Mouse (Mus musculus): Measurements from ENCODE around the gene Ccn1. TPM values are rescaled to one million over a fixed set of nuclear protein-coding genes. Genes with fewer than 3 reads are reported as not detected.

Ccn1 gene
- total RNA-seq, 1 experiment = 191 TPM

DNA sequence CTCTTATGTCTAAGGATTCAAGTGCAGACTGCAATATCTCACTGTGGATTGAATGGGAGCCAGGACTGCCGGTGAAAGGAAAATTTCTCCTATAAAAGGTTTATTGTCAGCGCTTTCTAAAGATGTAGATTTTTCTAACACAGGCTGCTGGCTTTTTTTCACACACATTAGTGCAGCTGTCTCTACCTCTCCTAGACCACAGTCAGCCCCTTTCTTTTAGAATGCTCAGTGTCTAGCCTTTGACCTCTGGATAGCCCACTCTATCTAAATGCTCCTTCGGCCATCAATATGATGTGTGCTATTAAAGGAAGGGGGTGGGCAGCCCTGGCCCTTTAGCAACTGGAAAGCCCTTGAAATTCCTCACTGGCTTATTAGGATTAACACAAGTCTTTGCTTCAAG is 3.8 kb downstream of the Ccn1 start:
- in situ Hi-C loops (cut with MboI; ENCODE audit: low sequenced_read_pairs in 2 of 2, unreplicated experiment in 2 of 2) = no loop called here
- no peak overlapping the region for H3K27ac ChIP-seq (ENCODE audit: insufficient read depth, low read depth, low read length, poor library complexity, severe bottlenecking)

DNA sequence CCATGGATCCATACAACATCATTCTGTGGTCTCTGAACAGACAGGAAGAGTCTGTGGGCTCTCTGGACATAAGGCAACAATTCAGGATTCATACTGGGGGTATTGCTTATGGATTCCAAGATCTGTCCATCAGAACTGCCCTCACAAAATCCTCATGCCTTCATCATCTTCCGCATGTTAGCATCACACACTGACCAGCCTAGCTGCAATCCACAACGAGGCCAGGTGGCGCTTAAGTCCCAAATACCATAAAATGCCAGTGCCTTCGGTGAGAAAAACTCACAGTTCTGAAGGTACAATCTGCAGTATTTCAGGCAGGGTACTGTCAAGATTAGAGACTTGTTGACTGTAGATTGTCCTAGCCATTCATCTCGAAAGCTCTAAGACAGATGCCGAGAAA is 4.3 kb downstream of the Ccn1 start:
- DNase-seq (ENCODE audit: low read depth, low spot score) = no peak
- H3K9ac ChIP-seq (ENCODE audit: insufficient read depth, low read depth, low read length, poor library complexity, severe bottlenecking) = no peak overlapping the region
- in situ Hi-C loops (cut with MboI; ENCODE audit: low sequenced_read_pairs in 2 of 2, unreplicated experiment in 2 of 2) = no loop called here
- H3K36me3 ChIP-seq (ENCODE audit: control insufficient read depth, insufficient read depth, low read length, poor library complexity, severe bottlenecking) = peaks cover 10% of the 10 kb centered on the region; the same call in 1 of the 2 replicates
- H3K4me3 ChIP-seq (ENCODE audit: insufficient read depth in 1 of 2, low read depth in 1 of 2, low read length in 2 of 2, poor library complexity in 1 of 2, severe bottlenecking in 1 of 2) = no peak overlapping the region
- TF ChIP-seq ZNF384 (IDR thresholded peaks at IDR 0.05; ENCODE audit: low read depth, low read length) (no peak), CHD2 (IDR thresholded peaks at IDR 0.05; ENCODE audit: low read depth, low read length) (0 out of 2 replicates have a peak, but pooled peaks have one; percentile 43)
- H3K27ac ChIP-seq (ENCODE audit: insufficient read depth, low read depth, low read length, poor library complexity, severe bottlenecking) = no peak overlapping the region
- H3K9me3 ChIP-seq (ENCODE audit: control insufficient read depth, insufficient read depth, low read depth, low read length) = no peaks in the 10 kb centered on the region
- peaks cover 3 to 5% of the 10 kb centered on the region in 2 experiments; a peak in 2 of 4 replicates for H3K4me1 ChIP-seq (ENCODE audit: control insufficient read depth in 2 of 2, insufficient read depth in 2 of 2, low read length in 2 of 2, poor library complexity in 1 of 2)

More for the DNA sequence above, 3.8 kb downstream of the Ccn1 start:
- TF ChIP-seq ZNF384 (IDR thresholded peaks at IDR 0.05; ENCODE audit: low read depth, low read length) (no peak), ZC3H11A (IDR thresholded peaks at IDR 0.05; ENCODE audit: borderline replicate concordance, low read depth, low read length) (no peak), HCFC1 (IDR thresholded peaks at IDR 0.05; ENCODE audit: borderline replicate concordance, insufficient read depth, low read length) (no peak), MAFK (IDR thresholded peaks at IDR 0.05; ENCODE audit: insufficient read depth, low read depth, low read length) (no peak), CHD2 (IDR thresholded peaks at IDR 0.05; ENCODE audit: low read depth, low read length) (no peak)
- H3K4me1 ChIP-seq (ENCODE audit: control insufficient read depth in 2 of 2, insufficient read depth in 2 of 2, low read length in 2 of 2, poor library complexity in 1 of 2) = peaks cover 3 to 9% of the 10 kb centered on the region in 2 experiments; a peak in 2 of 4 replicates
- no peak overlapping the region for H3K4me3 ChIP-seq (ENCODE audit: insufficient read depth in 1 of 2, low read depth in 1 of 2, low read length in 2 of 2, poor library complexity in 1 of 2, severe bottlenecking in 1 of 2)
- H3K9me3 ChIP-seq (ENCODE audit: control insufficient read depth, insufficient read depth, low read depth, low read length) = no peaks in the 10 kb centered on the region
- no peak overlapping the region for H3K9ac ChIP-seq (ENCODE audit: insufficient read depth, low read depth, low read length, poor library complexity, severe bottlenecking)
- DNase-seq (ENCODE audit: low read depth, low spot score) = no peak
- peaks cover 10% of the 10 kb centered on the region; the same call in 1 of the 2 replicates for H3K36me3 ChIP-seq (ENCODE audit: control insufficient read depth, insufficient read depth, low read length, poor library complexity, severe bottlenecking)

GRCm38 (mm10) chr3:145642861-145643260 is 6.9 kb downstream of the Ccn1 start:
- no peak overlapping the region for H3K4me3 ChIP-seq (ENCODE audit: insufficient read depth in 1 of 2, low read depth in 1 of 2, low read length in 2 of 2, poor library complexity in 1 of 2, severe bottlenecking in 1 of 2)
- H3K4me1 ChIP-seq (ENCODE audit: control insufficient read depth in 2 of 2, insufficient read depth in 2 of 2, low read length in 2 of 2, poor library complexity in 1 of 2) = no peaks in the 10 kb centered on the region
- H3K9ac ChIP-seq (ENCODE audit: insufficient read depth, low read depth, low read length, poor library complexity, severe bottlenecking) = no peak overlapping the region
- no peaks in the 10 kb centered on the region for H3K9me3 ChIP-seq (ENCODE audit: control insufficient read depth, insufficient read depth, low read depth, low read length)
- no peak for TF ChIP-seq CHD2 (IDR thresholded peaks at IDR 0.05; ENCODE audit: low read depth, low read length)
- no peak for TF ChIP-seq HCFC1 (IDR thresholded peaks at IDR 0.05; ENCODE audit: borderline replicate concordance, insufficient read depth, low read length)
- in situ Hi-C loops (cut with MboI; ENCODE audit: low sequenced_read_pairs in 2 of 2, unreplicated experiment in 2 of 2) = no loop called here
- DNase-seq (ENCODE audit: low read depth, low spot score) = no peak
- H3K27ac ChIP-seq (ENCODE audit: insufficient read depth, low read depth, low read length, poor library complexity, severe bottlenecking) = no peak overlapping the region
- H3K36me3 ChIP-seq (ENCODE audit: control insufficient read depth, insufficient read depth, low read length, poor library complexity, severe bottlenecking) = peaks cover 6% of the 10 kb centered on the region; the same call in 1 of the 2 replicates

- no peak for DNase-seq (ENCODE audit: low read depth, low spot score)
- in situ Hi-C loops (cut with MboI; ENCODE audit: low sequenced_read_pairs in 2 of 2, unreplicated experiment in 2 of 2) = no loop called here
Observed at GRCm38 (mm10) chr3:145641878-145642277, 7.9 kb downstream of the Ccn1 start.

DNA sequence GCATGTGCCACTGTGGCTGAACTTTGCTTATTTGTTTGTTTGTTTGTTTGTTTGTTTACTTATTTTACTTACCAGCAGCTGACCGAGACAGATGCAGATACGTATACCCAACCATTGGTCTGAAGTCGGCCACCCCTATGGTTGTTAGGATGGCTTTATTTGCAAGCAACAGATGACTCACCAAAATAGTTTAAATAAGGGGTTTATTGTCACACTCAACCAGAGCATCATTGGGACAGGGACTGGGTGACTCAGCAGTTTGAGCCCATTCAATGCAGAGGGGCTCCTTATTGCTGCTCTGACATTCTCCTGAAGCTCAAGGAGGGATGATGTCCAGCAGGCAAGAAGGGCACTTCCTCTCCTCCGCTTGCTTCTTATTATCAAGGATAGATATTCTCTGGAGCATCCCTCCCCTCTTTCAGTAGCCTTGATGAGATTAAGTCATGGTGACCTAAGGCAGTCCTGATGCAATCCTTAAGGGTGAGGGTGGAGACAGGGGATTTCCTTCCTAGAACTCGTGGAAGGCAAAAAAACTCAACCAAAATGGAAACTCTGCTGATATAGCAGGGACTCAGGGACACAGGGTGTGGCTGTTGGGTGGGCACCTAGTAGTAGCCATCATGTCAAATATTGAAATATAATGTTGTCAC is 8.6 kb downstream of the Ccn1 start:
- H3K36me3 ChIP-seq (ENCODE audit: control insufficient read depth, insufficient read depth, low read length, poor library complexity, severe bottlenecking) = no peaks in the 10 kb centered on the region
- H3K4me3 ChIP-seq (ENCODE audit: insufficient read depth in 1 of 2, low read depth in 1 of 2, low read length in 2 of 2, poor library complexity in 1 of 2, severe bottlenecking in 1 of 2) = no peak overlapping the region
- no peaks in the 10 kb centered on the region for H3K9me3 ChIP-seq (ENCODE audit: control insufficient read depth, insufficient read depth, low read depth, low read length)
- H3K4me1 ChIP-seq (ENCODE audit: control insufficient read depth in 2 of 2, insufficient read depth in 2 of 2, low read length in 2 of 2, poor library complexity in 1 of 2) = no peaks in the 10 kb centered on the region
- TF ChIP-seq MAFK (IDR thresholded peaks at IDR 0.05; ENCODE audit: insufficient read depth, low read depth, low read length) = peak; percentile 67
- TF ChIP-seq HCFC1 (IDR thresholded peaks at IDR 0.05; ENCODE audit: borderline replicate concordance, insufficient read depth, low read length) = no peak
- H3K9ac ChIP-seq (ENCODE audit: insufficient read depth, low read depth, low read length, poor library complexity, severe bottlenecking) = no peak overlapping the region
- H3K27ac ChIP-seq (ENCODE audit: insufficient read depth, low read depth, low read length, poor library complexity, severe bottlenecking) = no peak overlapping the region
- DNase-seq (ENCODE audit: low read depth, low spot score) = no peak
- in situ Hi-C loops (cut with MboI; ENCODE audit: low sequenced_read_pairs in 2 of 2, unreplicated experiment in 2 of 2) = no loop called here

More at GRCm38 (mm10) chr3:145641878-145642277, 7.9 kb downstream of the Ccn1 start:
- H3K36me3 ChIP-seq (ENCODE audit: control insufficient read depth, insufficient read depth, low read length, poor library complexity, severe bottlenecking) = no peaks in the 10 kb centered on the region
- no peaks in the 10 kb centered on the region for H3K9me3 ChIP-seq (ENCODE audit: control insufficient read depth, insufficient read depth, low read depth, low read length)
- H3K4me1 ChIP-seq (ENCODE audit: control insufficient read depth in 2 of 2, insufficient read depth in 2 of 2, low read length in 2 of 2, poor library complexity in 1 of 2) = no peaks in the 10 kb centered on the region
- no peak overlapping the region for H3K9ac ChIP-seq (ENCODE audit: insufficient read depth, low read depth, low read length, poor library complexity, severe bottlenecking)
- TF ChIP-seq MAFK (IDR thresholded peaks at IDR 0.05; ENCODE audit: insufficient read depth, low read depth, low read length) (no peak), CHD2 (IDR thresholded peaks at IDR 0.05; ENCODE audit: low read depth, low read length) (no peak), HCFC1 (IDR thresholded peaks at IDR 0.05; ENCODE audit: borderline replicate concordance, insufficient read depth, low read length) (no peak)
- H3K27ac ChIP-seq (ENCODE audit: insufficient read depth, low read depth, low read length, poor library complexity, severe bottlenecking) = no peak overlapping the region
- H3K4me3 ChIP-seq (ENCODE audit: insufficient read depth in 1 of 2, low read depth in 1 of 2, low read length in 2 of 2, poor library complexity in 1 of 2, severe bottlenecking in 1 of 2) = no peak overlapping the region

Measured in ES-E14 (cell line).